Mouse (Mus musculus) stomach, embryonic 14.5 days (tissue): Measurements from ENCODE around the gene Clec4b1. TPM values are rescaled to one million over a fixed set of nuclear protein-coding genes. Genes with fewer than 3 reads are reported as not detected.
A peak's percentile ranks its signal among the peaks of the same experiment; 100 is the strongest.
"Not testable (repeated sequence)": the region's sequence is repeated elsewhere in the genome, so short reads cannot be mapped to it uniquely, and the experiment has no call there.

Source experiments
- ATAC-seq: fragments of 200-750 bp; cut with Nextera tagmentation; 2 replicates; pipeline ENCODE4 v1.8.0; 2017; ENCODE audit warnings: low read depth, moderate TSS enrichment; ENCODE audit not compliant: insufficient number of reproducible peaks, insufficient read depth, low FRiP score
- H3K27ac ChIP-seq: fragments of 300-500 bp; sonication (generic); 2 replicates; pipeline ENCODE4 v1.5.1; 2014; ENCODE audit warnings: mild to moderate bottlenecking, low read length, moderate library complexity, mixed read lengths
- H3K27me3 ChIP-seq: fragments of 300-500 bp; sonication (generic); 2 replicates; pipeline ENCODE4 v1.6.1; 2014; ENCODE audit warnings: low read length, control low read depth, mixed read lengths; ENCODE audit not compliant: control insufficient read depth, insufficient read depth
- H3K36me3 ChIP-seq: fragments of 300-500 bp; sonication (generic); 2 replicates; pipeline ENCODE4 v1.6.1; 2014; ENCODE audit warnings: mild to moderate bottlenecking, control low read depth, low read length, moderate library complexity, mixed read lengths; ENCODE audit not compliant: control insufficient read depth, insufficient read depth
- H3K4me1 ChIP-seq: fragments of 300-500 bp; sonication (generic); 2 replicates; pipeline ENCODE4 v1.6.1; 2014; ENCODE audit warnings: low read length, control low read depth, mixed read lengths; ENCODE audit not compliant: control insufficient read depth, insufficient read depth
- H3K4me2 ChIP-seq: fragments of 300-500 bp; sonication (generic); replicated peaks from 2 replicates; pipeline ENCODE4 v1.6.1; 2014; ENCODE audit warnings: low read depth, low read length, control low read depth
- H3K4me3 ChIP-seq: fragments of 300-500 bp; sonication (generic); 2 replicates; pipeline ENCODE4 v1.5.1; 2014; ENCODE audit warnings: low read depth, low read length, control low read depth
- H3K9ac ChIP-seq: fragments of 300-500 bp; sonication (generic); replicated peaks from 2 replicates; pipeline ENCODE4 v1.6.1; 2014; ENCODE audit warnings: low read depth, mild to moderate bottlenecking, control low read depth, low read length, moderate library complexity, mixed read lengths
- H3K9me3 ChIP-seq: fragments of 300-500 bp; sonication (generic); 2 replicates; pipeline ENCODE4 v1.6.1; 2016; ENCODE audit warnings: low read depth, low read length, control low read depth; ENCODE audit not compliant: control insufficient read depth
- WGBS: fragments of 180-500 bp; shearing (Covaris S2); extraction: QIAGEN DNeasy Blood & Tissue Kit; methylation state at CpG from one replicate; pipeline ENCODE4 v1.1.7; 2014; 5-methylcytosine and 5-hydroxymethylcytosine counted together
- polyA plus RNA-seq: library from polyadenylated mRNA; unstranded; fragments of >200 nt; fragmentation: Nextera tagmentation; extraction: Ambion mirVana; gene quantifications from 2 replicates; pipeline ENCODE4 v1.2.1, GENCODE M21; 2014

Clec4b1 gene
- polyA plus RNA-seq: 0.39 TPM in 1 of 2 replicates, not detected in the other

- ATAC-seq: no peak
- H3K27ac ChIP-seq: no peak within 1 kb of the TSS
- no peak within 1 kb of the TSS for H3K4me3 ChIP-seq
- H3K9ac ChIP-seq: no peak within 1 kb of the TSS
- H3K27me3 ChIP-seq: no peaks in the 10 kb centered on the region
- no peaks in the 10 kb centered on the region for H3K36me3 ChIP-seq
- no peaks in the 10 kb centered on the region for H3K4me1 ChIP-seq
- no peak within 1 kb of the TSS for H3K4me2 ChIP-seq
- 79% methylated on average over 2 of the region's 2 CpGs for WGBS
- H3K9me3 ChIP-seq: no peaks in the 10 kb centered on the region
Measured at GRCm38 (mm10) chr6:123049742-123050372, at the start of gene Clec4b1. Clec4b1 (plus strand) TSS chr6:123049962.

- not testable (repeated sequence) for H3K9me3 ChIP-seq, H3K4me1 ChIP-seq, H3K4me2 ChIP-seq, ATAC-seq, H3K36me3 ChIP-seq, H3K27ac ChIP-seq, H3K4me3 ChIP-seq, H3K27me3 ChIP-seq, H3K9ac ChIP-seq
- WGBS: 73% methylated on average over 2 of the region's 2 CpGs
Measured at GRCm38 (mm10) chr6:123004696-123005095, 45.1 kb upstream of the Clec4b1 start.

GRCm38 (mm10) chr6:123005591-123005990 lies 44.2 kb upstream of the Clec4b1 start:
- ATAC-seq: 0 out of 2 replicates have a peak, but pooled peaks have one; percentile 23
- Histone ChIP-seq H3K9ac (no peak overlapping the region), H3K27ac (no peak overlapping the region), H3K4me2 (no peak overlapping the region), H3K27me3 (no peaks in the 10 kb centered on the region), H3K9me3 (no peaks in the 10 kb centered on the region), H3K4me1 (no peaks in the 10 kb centered on the region), H3K36me3 (no peaks in the 10 kb centered on the region), H3K4me3 (no peak overlapping the region)
- 58% methylated on average over 1 of the region's 1 CpGs for WGBS

- Histone ChIP-seq H3K27ac (no peak overlapping the region), H3K4me2 (no peak overlapping the region), H3K9ac (no peak overlapping the region), H3K9me3 (no peaks in the 10 kb centered on the region), H3K27me3 (no peaks in the 10 kb centered on the region), H3K36me3 (no peaks in the 10 kb centered on the region), H3K4me3 (no peak overlapping the region), H3K4me1 (no peaks in the 10 kb centered on the region)
- 90% methylated on average over 4 of the region's 4 CpGs for WGBS
- no peak for ATAC-seq
Measured at GRCm38 (mm10) chr6:123095125-123095843, 45.5 kb downstream of the Clec4b1 start.

- H3K27ac ChIP-seq, H3K36me3 ChIP-seq, H3K4me2 ChIP-seq, H3K27me3 ChIP-seq, H3K4me1 ChIP-seq, H3K4me3 ChIP-seq, H3K9ac ChIP-seq, ATAC-seq, H3K9me3 ChIP-seq: not testable (repeated sequence)
- 49% methylated on average over 1 of the region's 1 CpGs for WGBS
Measured at GRCm38 (mm10) chr6:123106128-123106527, 56.4 kb downstream of the Clec4b1 start, which contains the start of gene Clec4a2. Clec4a2 (plus strand) TSS chr6:123106428.

Other genes with a start within 250 kb of the Clec4b1 start
- 12.8 and 14.2 TPM in 2 replicates for gene Slc2a3, start 248.3 kb upstream of the Clec4b1 start, polyA plus RNA-seq
- gene Foxj2, start 230.0 kb upstream of the Clec4b1 start, polyA plus RNA-seq: 6.7 and 7.9 TPM in 2 replicates
- 2.9 and 3.1 TPM in 2 replicates for gene C3ar1, start 193.8 kb upstream of the Clec4b1 start, polyA plus RNA-seq
- gene Necap1, start 175.5 kb upstream of the Clec4b1 start, polyA plus RNA-seq: 53.9 and 54.3 TPM in 2 replicates
- 4.2 and 4.4 TPM in 2 replicates for gene Clec4a1, start 128.1 kb upstream of the Clec4b1 start, polyA plus RNA-seq
- 2.6 and 4.2 TPM in 2 replicates for gene Clec4a3, start 97.4 kb upstream of the Clec4b1 start, polyA plus RNA-seq
- not detected in 2 replicates for gene Clec4a4, start 59.6 kb upstream of the Clec4b1 start, polyA plus RNA-seq
- gene Clec4a2, start 56.5 kb downstream of the Clec4b1 start, polyA plus RNA-seq: 3.4 and 4.5 TPM in 2 replicates
- not detected in 2 replicates for gene Clec4b2, start 122.9 kb downstream of the Clec4b1 start, polyA plus RNA-seq
- gene Clec4n, start 179.9 kb downstream of the Clec4b1 start, polyA plus RNA-seq: 2.8 and 3.3 TPM in 2 replicates
- not detected in 2 replicates for gene Clec4d, start 212.1 kb downstream of the Clec4b1 start, polyA plus RNA-seq
- gene Clec4e, start 239.9 kb downstream of the Clec4b1 start, polyA plus RNA-seq: not detected in 2 replicates